Mouse (Mus musculus) heart, embryonic 14.5 days (tissue): ENCODE data around the gene Shc1. TPM values are rescaled to one million over a fixed set of nuclear protein-coding genes. Genes with fewer than 3 reads are reported as not detected.

ENCODE experiments used
- ATAC-seq: fragments of 200-750 bp; cut with Nextera tagmentation; 2 replicates; pipeline ENCODE4 v1.8.0; 2017; ENCODE audit warnings: low read depth, moderate TSS enrichment; ENCODE audit not compliant: insufficient number of reproducible peaks, insufficient read depth, low FRiP score
- H3K27ac ChIP-seq, 2 experiments: fragments of 200-500 bp in 1 of 2; fragments of 300-500 bp in 1 of 2; sonication (generic) in 1 of 2; replicated peaks in 1 of 2; 2 replicates each; pipeline ENCODE4 v1.5.1; 2012 to 2014; ENCODE audit warnings: low read depth in 2 of 2, low read length in 2 of 2, control low read depth in 1 of 2, mild to moderate bottlenecking in 1 of 2, mixed read lengths in 1 of 2; ENCODE audit not compliant: control insufficient read depth in 1 of 2, insufficient read depth in 1 of 2
- H3K27me3 ChIP-seq: fragments of 300-500 bp; sonication (generic); 2 replicates; pipeline ENCODE4 v1.6.1; 2014; ENCODE audit warnings: mild to moderate bottlenecking, low read length, control low read depth; ENCODE audit not compliant: control insufficient read depth, insufficient read depth
- H3K36me3 ChIP-seq: fragments of 300-500 bp; sonication (generic); 2 replicates; pipeline ENCODE4 v1.6.1; 2014; ENCODE audit warnings: mild to moderate bottlenecking, control low read depth, low read length, mixed read lengths; ENCODE audit not compliant: control insufficient read depth, insufficient read depth
- H3K4me1 ChIP-seq, 2 experiments: fragments of 200-500 bp in 1 of 2; fragments of 300-500 bp in 1 of 2; sonication (generic) in 1 of 2; 2 replicates each; pipeline ENCODE4 v1.6.1; 2012 to 2014; ENCODE audit warnings: low read length in 2 of 2, control low read depth in 1 of 2, mixed read lengths in 1 of 2; ENCODE audit not compliant: control insufficient read depth in 2 of 2, insufficient read depth in 2 of 2
- H3K4me2 ChIP-seq: fragments of 300-500 bp; sonication (generic); 2 replicates; pipeline ENCODE4 v1.6.1; 2014; ENCODE audit warnings: mild to moderate bottlenecking, low read length
- H3K4me3 ChIP-seq, 2 experiments: fragments of 200-500 bp in 1 of 2; fragments of 300-500 bp in 1 of 2; sonication (generic) in 1 of 2; 2 replicates each; pipeline ENCODE4 v1.5.1; 2012 to 2014; ENCODE audit warnings: low read length in 2 of 2, mild to moderate bottlenecking in 2 of 2, control low read depth in 1 of 2, low read depth in 1 of 2, moderate library complexity in 1 of 2; ENCODE audit not compliant: control insufficient read depth in 1 of 2, insufficient read depth in 1 of 2
- H3K9ac ChIP-seq: fragments of 300-500 bp; sonication (generic); 2 replicates; pipeline ENCODE4 v1.6.1; 2014; ENCODE audit warnings: mild to moderate bottlenecking, low read length
- H3K9me3 ChIP-seq: fragments of 300-500 bp; sonication (generic); 2 replicates; pipeline ENCODE4 v1.6.1; 2016; ENCODE audit warnings: low read length, control low read depth; ENCODE audit not compliant: control insufficient read depth
- WGBS: fragments of 180-500 bp; shearing (Covaris S2); extraction: QIAGEN DNeasy Blood & Tissue Kit; methylation state at CpG from one replicate; pipeline ENCODE4 v1.1.7; 2014; 5-methylcytosine and 5-hydroxymethylcytosine counted together
- polyA plus RNA-seq: library from polyadenylated mRNA; unstranded; fragments of >200 nt; fragmentation: Nextera tagmentation; extraction: Ambion mirVana; gene quantifications from 2 replicates; pipeline ENCODE4 v1.2.1, GENCODE M21; 2014

Shc1 gene
- polyA plus RNA-seq, 1 experiment from 2014 or later: 50.5 TPM

DNA sequence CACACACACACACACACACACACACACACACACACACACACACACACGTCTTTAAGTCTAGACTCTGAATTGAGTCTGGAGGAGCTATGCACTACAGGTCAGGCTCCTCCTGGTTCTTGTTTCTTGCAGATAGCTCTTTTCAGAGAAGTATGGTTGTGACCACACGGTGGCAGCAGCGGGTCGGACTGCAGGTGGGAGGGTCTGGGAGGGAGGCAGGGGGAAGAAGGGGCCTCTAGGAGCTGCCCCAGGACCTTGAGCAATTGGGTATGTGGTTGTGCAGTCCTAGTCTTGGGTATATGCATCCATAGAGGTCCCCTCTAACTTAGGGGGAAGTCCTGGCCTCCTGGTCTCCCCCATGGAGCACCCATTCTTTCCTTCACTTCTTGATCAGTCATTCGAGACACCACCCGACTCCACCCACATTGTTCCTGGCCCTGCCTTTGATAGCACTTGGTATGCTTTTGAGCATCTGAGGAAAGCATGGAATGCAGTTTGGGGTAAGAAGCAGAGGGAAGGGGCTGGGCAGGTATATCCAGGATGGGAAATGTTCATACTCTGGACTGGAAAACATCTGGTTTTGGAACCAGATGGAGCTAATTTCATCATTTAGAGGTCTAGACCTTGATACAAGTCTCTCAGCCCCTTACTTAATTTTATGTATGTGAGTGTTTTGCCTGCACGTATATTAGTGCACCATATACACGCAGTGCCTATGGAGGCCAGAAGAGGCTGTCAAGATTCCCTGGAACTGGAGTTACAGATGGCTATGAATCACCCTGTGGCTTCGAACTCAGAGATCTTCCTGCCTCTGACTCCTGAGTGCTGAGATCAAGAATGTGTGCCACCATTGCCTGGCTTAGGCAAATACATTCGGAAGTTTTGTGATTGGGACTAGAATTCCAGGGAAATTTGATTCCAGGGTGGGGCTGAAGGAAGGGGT lies 38.8 kb downstream of the Shc1 start:
- H3K9ac ChIP-seq: no peak overlapping the region
- no peak; the same call in 1 of the 2 replicates for ATAC-seq
- H3K27ac ChIP-seq: no peak overlapping the region
- H3K4me2 ChIP-seq: no peak overlapping the region
- H3K27me3 ChIP-seq: no peaks in the 10 kb centered on the region
- 0 out of 2 replicates have a peak, but pooled peaks cover 2% of the 10 kb centered on the region for H3K36me3 ChIP-seq
- peaks cover 5 to 22% of the 10 kb centered on the region in 2 experiments; a peak in 3 of 4 replicates for H3K4me1 ChIP-seq
- WGBS: 41% methylated on average over 10 of the region's 10 CpGs
- H3K4me3 ChIP-seq: no peak overlapping the region
- H3K9me3 ChIP-seq: no peaks in the 10 kb centered on the region

DNA sequence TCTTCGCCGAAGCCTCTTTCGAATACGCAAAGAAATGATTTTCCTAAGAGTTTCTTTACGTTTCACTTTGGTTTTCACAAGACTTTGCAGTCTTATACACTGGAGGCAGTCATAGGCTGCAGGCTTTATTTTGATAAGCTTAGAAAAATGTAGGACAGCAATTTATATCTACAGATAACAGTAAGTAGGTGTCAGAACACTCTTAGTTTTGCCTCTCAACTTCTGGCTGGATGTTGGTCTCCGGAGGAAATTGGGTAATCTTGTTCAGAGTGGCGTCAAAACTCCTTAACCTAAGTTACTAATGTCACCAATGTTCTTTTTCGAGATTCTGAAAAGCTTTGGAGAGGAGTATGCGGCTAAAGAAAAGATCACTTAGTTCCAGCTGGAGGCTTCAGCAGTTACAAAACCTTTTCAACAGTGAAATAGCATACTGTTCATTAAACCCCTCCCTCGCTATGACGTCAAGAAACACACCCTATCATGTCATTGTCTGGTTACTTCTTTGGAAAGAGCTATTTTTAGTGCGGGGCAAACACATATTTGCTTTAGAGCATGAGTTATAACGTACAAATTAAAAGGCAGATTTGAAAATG lies 40.2 kb downstream of the Shc1 start:
- peak overlapping the region; percentile 64 for H3K4me2 ChIP-seq
- H3K4me3 ChIP-seq: peak overlapping the region in 1 of 2 experiments; percentile 64; a peak in 2 of 4 replicates
- no peak overlapping the region; the same call in 1 of the 2 replicates for H3K9ac ChIP-seq
- peak overlapping the region; percentile 12 to 86; a peak in 3 of 4 replicates for H3K27ac ChIP-seq
- 45% methylated on average over 13 of the region's 13 CpGs for WGBS
- H3K36me3 ChIP-seq: 0 out of 2 replicates have a peak, but pooled peaks cover 3% of the 10 kb centered on the region
- no peaks in the 10 kb centered on the region for H3K27me3 ChIP-seq
- no peaks in the 10 kb centered on the region for H3K9me3 ChIP-seq
- no peak for ATAC-seq
- H3K4me1 ChIP-seq: peaks cover 5 to 22% of the 10 kb centered on the region in 2 experiments; a peak in 3 of 4 replicates

GRCm38 (mm10) chr3:89458965-89459807 lies 40.9 kb downstream of the Shc1 start:
- WGBS: under 1% methylated on average over 36 of the region's 36 CpGs
- ATAC-seq: peak; percentile 83
- H3K4me3 ChIP-seq: peak overlapping the region; percentile 64 to 78

GRCm38 (mm10) chr3:89468268-89468667 lies 50.0 kb downstream of the Shc1 start:
- 39% methylated on average over 4 of the region's 4 CpGs for WGBS
- H3K9me3 ChIP-seq: no peaks in the 10 kb centered on the region

More at GRCm38 (mm10) chr3:89458965-89459807, 40.9 kb downstream of the Shc1 start:
- H3K9me3 ChIP-seq: no peaks in the 10 kb centered on the region
- no peaks in the 10 kb centered on the region for H3K27me3 ChIP-seq
- peak overlapping the region; percentile 81 for H3K9ac ChIP-seq
- peak overlapping the region; percentile 86 to 87 for H3K27ac ChIP-seq
- 0 out of 2 replicates have a peak, but pooled peaks cover 5% of the 10 kb centered on the region for H3K36me3 ChIP-seq
- peaks cover 5 to 22% of the 10 kb centered on the region in 2 experiments; a peak in 3 of 4 replicates for H3K4me1 ChIP-seq
- peak overlapping the region; percentile 64 for H3K4me2 ChIP-seq

DNA sequence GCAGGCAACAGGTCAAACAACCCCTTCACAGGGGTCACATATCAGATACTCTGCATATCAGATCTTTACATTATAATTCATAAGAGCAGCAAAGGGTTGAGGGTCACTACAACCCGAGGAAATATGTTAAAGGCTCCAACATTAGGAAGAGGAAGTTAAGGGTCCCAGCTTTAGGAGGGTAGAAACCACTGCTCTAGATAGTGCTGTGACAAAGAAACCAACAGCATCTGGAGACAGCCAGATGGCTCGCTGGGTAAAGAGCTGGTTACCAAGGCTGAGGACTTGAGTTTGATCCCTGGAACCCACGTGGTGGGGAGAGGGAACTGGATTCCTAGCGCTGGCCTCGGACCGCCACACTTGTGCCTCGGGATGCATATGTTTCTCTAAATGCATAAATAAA lies 54.0 kb downstream of the Shc1 start:
- WGBS: 72% methylated on average over 7 of the region's 7 CpGs
- Histone ChIP-seq H3K4me1 (no peaks in the 10 kb centered on the region), H3K36me3 (peaks cover 18% of the 10 kb centered on the region), H3K27ac (no peak overlapping the region), H3K4me2 (no peak overlapping the region), H3K9me3 (no peaks in the 10 kb centered on the region), H3K4me3 (no peak overlapping the region), H3K9ac (no peak overlapping the region), H3K27me3 (no peaks in the 10 kb centered on the region)
- no peak for ATAC-seq

More at GRCm38 (mm10) chr3:89468268-89468667, 50.0 kb downstream of the Shc1 start:
- Histone ChIP-seq H3K4me1 (no peaks in the 10 kb centered on the region), H3K36me3 (peaks cover 25% of the 10 kb centered on the region), H3K4me2 (no peak overlapping the region), H3K27me3 (no peaks in the 10 kb centered on the region), H3K4me3 (no peak overlapping the region), H3K27ac (no peak overlapping the region), H3K9ac (no peak overlapping the region)
- ATAC-seq: no peak

DNA sequence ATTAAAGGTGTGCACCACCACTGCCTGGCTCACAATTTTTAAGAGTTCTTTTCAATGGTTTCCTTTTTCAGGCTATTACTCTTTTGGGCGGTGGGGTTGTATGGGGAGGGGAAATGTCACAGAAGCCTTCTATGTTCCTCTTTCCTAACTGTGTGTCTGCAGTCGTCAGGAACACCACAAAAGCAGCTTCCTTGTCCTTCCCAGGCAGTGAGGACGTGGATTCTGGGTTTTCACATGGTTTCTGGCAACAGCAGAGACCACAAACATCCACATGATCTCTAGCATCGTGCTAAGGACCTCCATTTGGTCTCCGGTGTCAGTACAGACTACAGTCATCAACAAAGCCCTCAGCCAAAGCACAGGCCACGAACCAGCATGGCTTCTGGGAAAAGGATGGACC lies 55.6 kb downstream of the Shc1 start:
- 68% methylated on average over 6 of the region's 6 CpGs for WGBS

DNA sequence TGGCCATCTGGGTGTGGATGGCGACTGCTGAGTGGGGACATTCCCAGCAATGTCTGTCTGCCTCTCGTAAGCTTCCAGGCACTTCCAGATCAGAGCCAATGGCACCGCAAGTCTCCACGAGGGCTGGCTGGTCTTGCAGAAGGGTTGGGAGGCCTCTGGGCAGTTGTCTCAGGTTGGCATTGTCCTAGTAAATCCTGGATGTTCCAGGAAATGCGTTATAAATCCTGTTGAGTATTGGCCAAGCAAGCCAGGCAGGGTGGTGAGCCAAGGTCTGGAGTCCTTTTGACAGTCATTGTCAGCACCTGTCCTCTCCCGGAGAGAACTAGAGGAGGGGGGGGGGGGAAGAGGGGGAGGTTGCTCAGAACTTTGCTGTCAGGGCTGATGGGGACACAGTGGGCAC lies 60.8 kb downstream of the Shc1 start:
- Histone ChIP-seq H3K9me3 (no peaks in the 10 kb centered on the region), H3K4me3 (no peak overlapping the region), H3K27ac (no peak overlapping the region), H3K27me3 (no peaks in the 10 kb centered on the region), H3K9ac (no peak overlapping the region), H3K36me3 (no peaks in the 10 kb centered on the region), H3K4me1 (no peaks in the 10 kb centered on the region; a peak in 1 of 4 replicates), H3K4me2 (no peak overlapping the region)
- no peak for ATAC-seq
- 75% methylated on average over 6 of the region's 6 CpGs for WGBS

More for the DNA sequence above, 55.6 kb downstream of the Shc1 start:
- ATAC-seq: no peak
- H3K36me3 ChIP-seq: peaks cover 3% of the 10 kb centered on the region; the same call in 1 of the 2 replicates
- no peak overlapping the region for H3K27ac ChIP-seq
- no peak overlapping the region for H3K4me2 ChIP-seq
- no peak overlapping the region for H3K9ac ChIP-seq
- H3K4me3 ChIP-seq: no peak overlapping the region
- H3K4me1 ChIP-seq: no peaks in the 10 kb centered on the region; a peak in 1 of 4 replicates
- H3K9me3 ChIP-seq: no peaks in the 10 kb centered on the region
- no peaks in the 10 kb centered on the region for H3K27me3 ChIP-seq
